Mouse (Mus musculus): ENCODE results near the gene Pip4k2b.

DNA sequence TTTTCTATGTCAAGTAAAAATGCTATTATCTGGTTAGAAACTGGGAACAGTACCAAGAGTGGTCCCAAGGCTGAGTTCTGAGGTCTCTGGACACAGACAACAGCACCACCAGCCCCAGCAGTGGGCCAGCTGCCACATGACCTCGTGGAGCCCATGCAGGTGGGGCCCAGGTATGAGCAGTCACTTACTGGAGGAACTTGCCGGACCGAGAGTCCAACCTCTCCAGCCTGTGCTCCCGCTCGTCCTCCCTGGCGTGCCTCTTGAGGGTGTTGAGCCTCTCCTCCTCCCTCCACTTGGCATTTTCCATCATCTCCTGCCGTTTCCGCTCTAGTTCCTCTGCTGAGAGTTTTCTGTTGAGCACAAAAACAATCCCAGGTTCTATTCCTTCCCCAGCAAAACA, 3.3 kb upstream of the Pip4k2b start:
- no peak for TF ChIP-seq CTCF (IDR thresholded peaks at IDR 0.05; ENCODE audit: control insufficient read depth, insufficient read depth, insufficient read length)
- no peak for TF ChIP-seq USF1 (IDR thresholded peaks at IDR 0.05; ENCODE audit: low read depth)
- TF ChIP-seq FOSL1 (IDR thresholded peaks at IDR 0.05; ENCODE audit: insufficient read depth, low read length, poor library complexity, severe bottlenecking) = no peak
- TF ChIP-seq CEBPB (IDR thresholded peaks at IDR 0.05; ENCODE audit: low read depth) = no peak
- TF ChIP-seq MAX (IDR thresholded peaks at IDR 0.05) = no peak
- TF ChIP-seq MYOG (IDR thresholded peaks at IDR 0.05; ENCODE audit: control insufficient read depth, extremely low read depth, insufficient read length) = no peak
- TF ChIP-seq MYOD1 (IDR thresholded peaks at IDR 0.05; ENCODE audit: control insufficient read depth, insufficient read length, low read depth) = no peak

Data from C2C12 (cell line).